Mouse (Mus musculus): ENCODE data around the gene Ppt2. TPM values are rescaled to one million over a fixed set of nuclear protein-coding genes. Genes with fewer than 3 reads are reported as not detected.

Ppt2 gene
- polyA plus RNA-seq, 1 experiment = 49.6 TPM

DNA sequence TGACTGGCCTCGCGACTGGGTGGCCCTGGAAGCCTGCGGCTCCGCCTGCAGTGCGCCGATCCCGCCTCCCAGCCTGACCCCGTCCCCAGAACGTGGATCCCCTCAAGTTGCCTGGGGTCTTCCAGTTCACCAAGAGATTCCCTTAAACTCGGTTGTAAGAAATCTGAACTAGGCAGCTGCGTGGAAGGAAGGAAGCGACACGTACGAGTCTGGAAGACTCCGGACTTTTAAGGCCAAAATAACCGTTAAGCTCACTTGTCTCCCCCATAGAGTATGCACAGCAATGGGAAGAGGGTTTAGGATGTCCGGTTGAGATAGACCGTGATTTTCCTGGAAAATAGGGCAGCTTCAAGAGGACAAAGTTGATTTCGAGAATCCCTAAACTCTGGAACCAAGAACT, 40.5 kb downstream of the Ppt2 start:
- no peak for DNase-seq (ENCODE audit: low read depth)

DNA sequence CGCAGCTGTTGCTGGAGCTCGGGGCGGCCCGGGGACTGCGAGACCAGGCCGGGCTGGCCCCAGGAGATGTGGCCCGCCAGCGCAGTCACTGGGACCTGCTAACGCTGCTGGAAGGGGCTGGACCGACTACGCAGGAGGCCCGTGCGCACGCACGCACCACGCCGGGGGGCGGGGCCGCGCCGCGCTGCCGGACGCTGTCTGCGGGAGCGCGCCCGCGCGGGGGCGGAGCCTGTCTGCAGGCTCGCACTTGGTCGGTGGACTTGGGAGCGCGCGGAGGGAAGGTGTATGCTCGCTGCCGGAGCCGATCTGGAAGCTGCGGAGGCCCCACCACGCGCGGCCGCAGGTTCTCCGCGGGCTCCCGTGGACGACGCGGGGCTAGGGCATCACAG, 40.9 kb downstream of the Ppt2 start:
- no peak for DNase-seq (ENCODE audit: low read depth)

DNA sequence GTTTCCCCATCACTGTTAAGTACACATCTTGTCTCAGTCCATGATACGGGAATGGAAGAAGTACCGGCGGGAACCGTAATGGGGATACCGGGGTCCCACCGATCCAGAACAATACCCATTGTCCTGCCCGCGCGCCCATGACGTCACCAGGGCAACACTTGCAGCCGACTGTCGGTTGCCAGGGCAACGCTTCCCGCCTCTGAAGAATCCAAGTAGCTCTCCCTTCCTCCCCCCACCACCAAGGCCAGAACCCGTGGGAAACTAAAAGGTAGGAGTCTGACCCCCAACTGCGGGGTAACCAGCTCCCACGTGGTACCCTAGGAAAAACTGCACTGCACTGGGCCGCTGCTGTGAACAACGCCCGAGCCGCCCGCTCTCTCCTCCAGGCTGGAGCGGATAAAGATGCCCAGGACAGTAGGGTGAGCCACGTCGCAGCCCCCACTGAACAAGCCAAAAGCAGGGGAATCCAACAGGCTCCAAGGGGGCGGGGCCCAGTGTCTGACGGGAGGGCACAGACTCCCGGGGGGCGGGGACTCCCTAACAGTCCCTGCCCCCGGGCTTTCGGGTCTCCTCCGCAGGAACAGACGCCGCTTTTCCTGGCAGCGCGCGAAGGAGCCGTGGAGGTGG, 41.4 kb downstream of the Ppt2 start:
- DNase-seq (ENCODE audit: low read depth) = no peak

DNA sequence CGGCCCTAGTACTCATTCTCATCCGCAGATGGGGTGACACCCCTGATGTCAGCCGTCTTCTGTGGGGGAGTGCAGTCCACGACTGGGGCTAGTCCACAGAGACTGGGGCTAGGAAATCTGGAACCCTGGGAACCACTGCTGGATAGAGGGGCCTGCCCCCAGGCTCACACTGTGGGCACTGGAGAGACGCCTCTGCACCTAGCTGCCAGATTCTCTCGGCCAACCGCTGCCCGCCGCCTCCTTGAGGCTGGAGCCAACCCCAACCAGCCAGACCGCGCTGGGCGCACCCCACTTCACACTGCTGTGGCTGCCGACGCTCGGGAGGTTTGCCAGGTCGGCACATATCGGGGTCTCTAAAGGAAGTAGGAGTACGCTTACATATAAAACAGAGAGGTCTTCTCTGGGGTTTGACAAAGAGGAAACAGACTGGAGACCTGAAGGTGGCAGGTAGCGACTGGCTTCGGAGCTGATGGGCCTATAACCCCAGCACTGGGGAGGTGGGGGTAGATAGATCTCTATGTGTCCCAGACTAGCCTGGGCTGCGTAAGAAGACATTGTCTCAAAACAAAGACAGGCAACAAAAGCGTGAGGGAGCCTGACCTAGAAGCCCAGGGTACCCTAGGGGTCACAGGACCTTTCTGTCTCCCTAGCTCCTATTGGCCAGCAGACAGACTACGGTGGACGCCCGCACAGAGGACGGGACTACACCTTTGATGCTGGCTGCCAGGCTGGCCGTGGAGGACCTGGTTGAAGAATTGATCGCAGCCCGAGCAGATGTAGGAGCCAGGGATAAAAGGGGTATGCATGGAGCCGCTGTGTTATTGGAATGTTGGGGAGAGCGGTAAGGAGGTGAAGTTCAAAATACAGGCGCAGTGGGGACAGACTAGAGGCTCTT, 42.2 kb downstream of the Ppt2 start:
- DNase-seq (ENCODE audit: low read depth) = no peak

DNA sequence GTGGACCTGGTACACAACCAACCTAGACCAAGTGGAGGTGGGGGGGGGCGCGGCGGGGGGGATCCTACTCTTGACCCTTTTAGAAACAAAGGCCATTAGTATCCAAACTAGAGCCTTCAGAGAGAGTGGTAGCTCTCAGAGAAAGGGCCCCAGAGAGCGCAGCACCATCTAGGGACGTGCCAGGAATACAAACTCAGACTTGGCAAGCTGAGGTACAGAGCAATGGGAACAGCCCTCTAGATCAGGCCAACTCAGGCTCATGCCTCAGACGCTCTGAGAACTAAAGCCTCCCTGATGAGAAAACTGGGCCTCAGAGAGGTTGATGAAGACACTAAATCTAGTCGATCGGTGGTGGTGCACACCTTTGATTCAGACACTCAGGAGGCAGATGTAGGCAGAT, 43.2 kb downstream of the Ppt2 start:
- no peak for DNase-seq (ENCODE audit: low read depth)

DNA sequence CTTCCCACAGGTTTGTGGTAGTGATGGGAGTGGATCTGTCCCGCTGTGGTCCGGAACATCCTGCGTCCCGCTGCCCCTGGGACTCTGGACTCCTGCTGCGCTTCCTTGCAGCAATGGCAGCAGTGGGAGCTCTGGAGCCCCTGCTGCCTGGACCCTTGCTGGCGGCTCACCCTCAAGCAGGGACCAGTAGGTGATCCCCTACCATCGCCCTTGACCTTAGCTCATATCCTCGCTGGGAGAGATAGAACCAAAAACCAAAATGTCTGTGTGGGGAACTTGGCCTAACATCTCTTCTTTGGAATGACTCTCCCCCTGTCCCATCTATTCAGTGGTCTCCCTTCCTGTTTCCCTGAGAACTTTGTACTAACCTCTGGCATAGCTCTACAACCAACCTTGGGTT, 44.5 kb downstream of the Ppt2 start:
- DNase-seq (ENCODE audit: low read depth) = no peak

DNA sequence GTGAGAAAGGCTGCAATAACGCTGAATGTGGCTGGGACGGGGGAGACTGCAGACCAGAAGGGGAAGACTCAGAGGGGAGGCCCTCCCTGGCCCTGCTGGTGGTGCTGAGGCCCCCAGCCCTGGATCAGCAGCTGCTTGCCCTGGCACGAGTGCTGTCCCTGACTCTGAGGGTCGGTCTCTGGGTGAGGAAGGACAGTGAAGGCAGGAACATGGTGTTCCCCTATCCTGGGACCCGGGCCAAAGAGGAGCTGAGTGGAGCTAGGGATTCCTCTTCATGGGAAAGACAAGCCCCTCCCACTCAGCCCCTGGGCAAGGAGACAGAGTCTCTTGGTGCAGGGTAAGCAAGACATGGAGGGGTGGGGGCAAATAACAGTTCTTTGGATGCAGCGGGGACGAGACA, 44.9 kb downstream of the Ppt2 start:
- DNase-seq (ENCODE audit: low read depth) = no peak

DNA sequence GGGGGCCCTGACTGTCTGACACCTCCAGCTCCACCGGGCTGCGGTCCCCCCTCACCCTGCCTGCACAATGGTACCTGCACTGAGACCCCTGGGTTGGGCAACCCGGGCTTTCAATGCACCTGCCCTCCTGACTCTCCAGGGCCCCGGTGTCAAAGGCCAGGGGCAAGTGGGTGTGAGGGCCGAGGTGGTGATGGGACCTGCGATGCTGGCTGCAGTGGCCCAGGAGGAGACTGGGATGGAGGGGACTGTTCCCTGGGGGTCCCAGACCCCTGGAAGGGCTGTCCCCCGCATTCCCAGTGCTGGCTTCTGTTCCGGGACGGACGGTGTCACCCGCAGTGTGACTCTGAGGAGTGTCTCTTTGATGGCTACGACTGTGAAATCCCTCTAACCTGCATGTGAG, 45.8 kb downstream of the Ppt2 start:
- no peak for DNase-seq (ENCODE audit: low read depth)

DNA sequence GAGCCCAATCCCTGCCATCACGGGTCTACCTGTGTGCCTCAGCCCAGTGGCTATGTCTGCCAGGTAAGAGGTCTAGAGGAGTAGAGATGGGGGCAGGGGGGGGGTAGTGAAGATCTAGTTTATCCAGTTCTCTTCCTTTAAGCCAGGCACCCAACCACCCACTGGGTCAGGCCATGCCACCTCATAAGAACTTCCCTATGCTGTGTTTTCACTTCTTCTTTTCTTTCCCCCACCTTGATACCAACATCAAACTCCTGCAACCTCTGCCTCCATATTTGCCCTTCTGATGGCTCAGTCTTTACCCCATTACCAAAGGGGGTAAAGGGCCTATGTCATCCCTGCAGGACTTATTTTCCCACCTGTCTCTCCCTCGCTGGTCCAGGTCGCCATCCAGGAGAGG, 50.2 kb downstream of the Ppt2 start:
- no peak for DNase-seq (ENCODE audit: low read depth)

DNA sequence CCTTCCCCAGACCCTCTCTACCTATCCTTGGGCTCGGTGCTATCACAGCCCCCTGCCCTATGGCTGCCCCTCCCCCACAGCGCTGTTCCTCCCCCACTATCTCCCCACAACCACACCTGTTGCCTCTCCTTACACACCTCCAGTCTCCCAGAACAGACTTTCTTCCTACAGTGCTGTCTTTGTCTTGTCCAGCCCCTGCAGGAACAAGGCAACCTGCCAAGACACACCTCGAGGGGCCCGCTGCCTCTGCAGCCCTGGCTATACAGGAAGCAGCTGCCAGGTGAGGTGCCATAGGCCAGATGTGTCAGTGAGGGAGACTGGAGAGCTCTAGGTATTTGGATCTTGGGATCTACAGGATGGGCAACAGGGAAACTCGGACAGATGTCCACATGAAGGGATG, 51.7 kb downstream of the Ppt2 start:
- no peak for DNase-seq (ENCODE audit: low read depth)

DNA sequence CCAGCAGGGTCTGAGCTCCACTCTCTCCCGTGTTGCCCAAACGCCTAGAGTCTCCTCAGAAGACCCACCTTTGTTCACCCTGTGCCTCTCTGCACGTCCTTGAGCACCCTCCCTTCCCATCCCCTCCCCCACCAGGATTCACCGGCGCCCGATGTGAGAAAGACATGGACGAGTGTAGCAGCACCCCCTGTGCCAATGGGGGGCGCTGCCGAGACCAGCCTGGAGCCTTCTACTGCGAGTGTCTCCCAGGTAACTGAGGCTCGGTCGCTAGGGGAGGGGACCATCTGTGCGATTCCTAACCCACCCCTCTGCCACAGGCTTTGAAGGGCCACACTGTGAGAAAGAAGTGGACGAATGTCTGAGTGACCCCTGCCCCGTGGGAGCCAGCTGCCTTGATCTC, 55.9 kb downstream of the Ppt2 start:
- DNase-seq (ENCODE audit: low read depth) = no peak

DNA sequence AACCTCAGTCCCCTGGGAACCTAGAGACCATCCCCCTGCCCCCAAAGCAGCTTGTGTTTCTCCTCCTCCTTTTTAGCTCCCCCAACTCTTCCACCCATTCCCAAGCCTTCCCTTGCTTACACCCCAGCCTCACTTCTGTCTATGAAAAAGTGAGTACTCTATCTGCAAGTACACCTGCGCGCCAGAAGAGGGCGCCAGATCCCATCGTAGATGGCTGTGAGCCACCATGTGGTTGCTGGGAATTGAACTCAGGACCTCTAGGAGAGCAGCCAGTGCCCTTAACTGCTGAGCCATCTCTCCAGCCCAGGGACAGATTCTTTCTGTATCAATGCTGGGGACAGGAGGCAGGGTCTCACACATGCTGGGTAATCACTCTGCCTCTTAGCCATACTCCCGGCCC, 56.4 kb downstream of the Ppt2 start:
- no peak for DNase-seq (ENCODE audit: low read depth)

DNA sequence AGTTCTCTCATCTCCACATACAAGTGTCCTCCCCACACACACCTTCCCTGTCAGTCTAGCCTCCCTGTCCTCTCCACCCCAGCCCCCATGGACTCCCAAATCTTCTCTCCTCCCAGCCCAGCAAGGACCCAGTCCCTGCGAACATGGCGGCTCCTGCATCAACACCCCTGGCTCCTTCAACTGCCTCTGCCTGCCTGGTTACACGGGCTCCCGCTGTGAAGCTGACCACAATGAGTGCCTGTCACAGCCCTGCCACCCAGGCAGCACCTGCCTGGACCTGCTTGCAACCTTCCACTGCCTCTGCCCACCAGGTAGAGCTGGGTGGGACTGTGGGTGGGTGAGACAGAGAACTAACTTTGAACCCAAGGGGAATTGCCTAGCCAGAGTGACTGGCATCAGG, 58.4 kb downstream of the Ppt2 start:
- DNase-seq (ENCODE audit: low read depth) = no peak

DNA sequence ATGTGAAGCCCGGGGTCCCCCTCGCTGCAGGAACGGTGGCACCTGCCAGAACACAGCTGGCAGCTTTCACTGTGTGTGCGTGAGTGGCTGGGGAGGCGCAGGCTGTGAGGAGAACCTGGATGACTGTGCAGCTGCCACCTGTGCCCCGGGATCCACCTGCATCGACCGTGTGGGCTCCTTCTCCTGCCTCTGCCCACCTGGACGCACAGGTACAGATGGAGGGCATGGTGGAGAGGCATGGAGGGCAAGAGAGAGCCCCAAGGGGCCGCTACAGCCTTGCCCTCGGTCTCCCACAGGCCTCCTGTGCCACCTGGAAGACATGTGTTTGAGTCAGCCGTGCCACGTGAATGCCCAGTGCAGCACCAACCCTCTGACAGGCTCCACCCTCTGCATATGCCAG, 59.9 kb downstream of the Ppt2 start:
- no peak for DNase-seq (ENCODE audit: low read depth)

DNA sequence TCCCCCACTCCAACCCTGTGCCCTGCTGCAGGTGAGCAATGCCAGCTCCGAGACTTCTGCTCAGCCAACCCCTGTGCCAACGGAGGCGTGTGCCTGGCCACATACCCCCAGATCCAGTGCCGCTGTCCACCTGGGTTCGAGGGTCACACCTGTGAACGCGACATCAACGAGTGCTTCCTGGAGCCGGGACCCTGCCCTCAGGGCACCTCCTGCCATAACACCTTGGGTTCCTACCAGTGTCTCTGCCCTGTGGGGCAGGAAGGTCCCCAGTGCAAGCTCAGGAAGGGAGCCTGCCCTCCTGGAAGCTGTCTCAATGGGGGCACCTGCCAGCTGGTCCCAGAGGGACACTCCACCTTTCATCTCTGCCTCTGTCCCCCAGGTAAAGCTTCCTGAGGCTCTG, 61.0 kb downstream of the Ppt2 start:
- no peak for DNase-seq (ENCODE audit: low read depth)

Other genes starting within 250 kb of the Ppt2 start
- gene BC051142, start 229.7 kb downstream of the Ppt2 start, polyA plus RNA-seq (2012; rRNA removed) = 3.0 and 3.2 TPM in 2 replicates
- 0.11 TPM in 1 of 2 replicates, not detected in the other for gene Btnl4, start 151.2 kb downstream of the Ppt2 start, polyA plus RNA-seq (2012; rRNA removed)
- not detected in 2 replicates for gene Btnl6, start 111.2 kb downstream of the Ppt2 start, polyA plus RNA-seq (2012; rRNA removed)
- 18.2 and 28.9 TPM in 2 replicates for gene Notch4, start 64.2 kb downstream of the Ppt2 start, polyA plus RNA-seq (2012; rRNA removed)
- gene Gpsm3, start 38.7 kb downstream of the Ppt2 start, polyA plus RNA-seq (2012; rRNA removed) = 10.0 and 10.1 TPM in 2 replicates
- 51.3 and 59.8 TPM in 2 replicates for gene Pbx2, start 37.2 kb downstream of the Ppt2 start, polyA plus RNA-seq (2012; rRNA removed)
- gene Ager, start 30.6 kb downstream of the Ppt2 start, polyA plus RNA-seq (2012; rRNA removed) = 5.3 and 5.5 TPM in 2 replicates
- 99.2 and 108 TPM in 2 replicates for gene Rnf5, start 24.8 kb downstream of the Ppt2 start, polyA plus RNA-seq (2012; rRNA removed)
- gene Agpat1, start 24.2 kb downstream of the Ppt2 start, polyA plus RNA-seq (2012; rRNA removed) = 204 and 232 TPM in 2 replicates
- 3.6 and 5.3 TPM in 2 replicates for gene Egfl8, start 12.5 kb downstream of the Ppt2 start, polyA plus RNA-seq (2012; rRNA removed)
- gene Prrt1, start 1.0 kb upstream of the Ppt2 start, polyA plus RNA-seq (2012; rRNA removed) = 15.8 and 28.1 TPM in 2 replicates
- gene Fkbpl, start 16.3 kb upstream of the Ppt2 start, polyA plus RNA-seq (2012; rRNA removed) = 2.9 and 9.3 TPM in 2 replicates
- 87.4 and 87.8 TPM in 2 replicates for gene Atf6b, start 18.6 kb upstream of the Ppt2 start, polyA plus RNA-seq (2012; rRNA removed)
- 34.9 and 42.7 TPM in 2 replicates for gene Tnxb, start 42.0 kb upstream of the Ppt2 start, polyA plus RNA-seq (2012; rRNA removed)
- gene C4b, start 115.4 kb upstream of the Ppt2 start, polyA plus RNA-seq (2012; rRNA removed) = 138 and 171 TPM in 2 replicates
- 0.28 and 0.29 TPM in 2 replicates for gene Cyp21a1, start 176.1 kb upstream of the Ppt2 start, polyA plus RNA-seq (2012; rRNA removed)
- gene Stk19, start 208.4 kb upstream of the Ppt2 start, polyA plus RNA-seq (2012; rRNA removed) = 37.7 and 59.7 TPM in 2 replicates
- gene Dxo, start 208.5 kb upstream of the Ppt2 start, polyA plus RNA-seq (2012; rRNA removed) = 62.6 and 64.9 TPM in 2 replicates
- gene Skiv2l, start 221.7 kb upstream of the Ppt2 start, polyA plus RNA-seq (2012; rRNA removed) = 91.1 and 93.8 TPM in 2 replicates
- 53.8 and 77.2 TPM in 2 replicates for gene Nelfe, start 221.9 kb upstream of the Ppt2 start, polyA plus RNA-seq (2012; rRNA removed)
- 70.2 and 140 TPM in 2 replicates for gene Cfb, start 234.0 kb upstream of the Ppt2 start, polyA plus RNA-seq (2012; rRNA removed)